Mouse (Mus musculus): Measurements from ENCODE around the gene Gprc5c. TPM values are rescaled to one million over a fixed set of nuclear protein-coding genes. Genes with fewer than 3 reads are reported as not detected.

Gene Gprc5c
- polyA plus RNA-seq, 1 experiment from 2014 or later: 9.7 TPM

- Histone ChIP-seq H3K9me3 (ENCODE audit: control insufficient read depth, low read length) (no peaks in the 10 kb centered on the region), H3K4me2 (ENCODE audit: low read length) (no peak overlapping the region), H3K4me1 (ENCODE audit: control insufficient read depth, insufficient read depth, low read depth, low read length) (no peaks in the 10 kb centered on the region), H3K9ac (ENCODE audit: low read depth, low read length) (no peak overlapping the region), H3K27me3 (replicated peaks; ENCODE audit: control insufficient read depth, insufficient read depth, low read length) (no peaks in the 10 kb centered on the region), H3K4me3 (ENCODE audit: low read length) (no peak overlapping the region), H3K36me3 (ENCODE audit: control insufficient read depth, insufficient read depth, low read length) (no peaks in the 10 kb centered on the region), H3K27ac (ENCODE audit: low read depth, low read length) (no peak overlapping the region)
- WGBS: 94% methylated on average over 4 of the region's 4 CpGs
- no peak for ATAC-seq
These were observed 32.4 kb downstream of the Gprc5c start for GRCm38 (mm10) chr11:114883251-114883789.

GRCm38 (mm10) chr11:114884380-114885100, 33.6 kb downstream of the Gprc5c start:
- H3K9me3 ChIP-seq (ENCODE audit: control insufficient read depth, low read length): no peaks in the 10 kb centered on the region
- WGBS: 69% methylated on average over 4 of the region's 4 CpGs

GRCm38 (mm10) chr11:114889991-114890518, 39.1 kb downstream of the Gprc5c start, which contains the start of gene Cd300a:
TSS of gene Cd300a (plus strand) at chr11:114890041.
- Histone ChIP-seq H3K9ac (ENCODE audit: low read depth, low read length) (no peak within 1 kb of the TSS), H3K9me3 (ENCODE audit: control insufficient read depth, low read length) (no peaks in the 10 kb centered on the region), H3K36me3 (ENCODE audit: control insufficient read depth, insufficient read depth, low read length) (no peaks in the 10 kb centered on the region), H3K27me3 (replicated peaks; ENCODE audit: control insufficient read depth, insufficient read depth, low read length) (no peaks in the 10 kb centered on the region), H3K4me3 (ENCODE audit: low read length) (no peak within 1 kb of the TSS), H3K27ac (ENCODE audit: low read depth, low read length) (no peak within 1 kb of the TSS), H3K4me1 (ENCODE audit: control insufficient read depth, insufficient read depth, low read depth, low read length) (no peaks in the 10 kb centered on the region), H3K4me2 (ENCODE audit: low read length) (no peak within 1 kb of the TSS)
- 45% methylated on average over 18 of the region's 18 CpGs for WGBS
- ATAC-seq: no peak

More at GRCm38 (mm10) chr11:114884380-114885100, 33.6 kb downstream of the Gprc5c start:
- H3K36me3 ChIP-seq (ENCODE audit: control insufficient read depth, insufficient read depth, low read length): no peaks in the 10 kb centered on the region
- H3K27ac ChIP-seq (ENCODE audit: low read depth, low read length): no peak overlapping the region
- H3K27me3 ChIP-seq (replicated peaks; ENCODE audit: control insufficient read depth, insufficient read depth, low read length): no peaks in the 10 kb centered on the region
- H3K4me3 ChIP-seq (ENCODE audit: low read length): no peak overlapping the region
- no peak overlapping the region for H3K4me2 ChIP-seq (ENCODE audit: low read length)
- no peak overlapping the region for H3K9ac ChIP-seq (ENCODE audit: low read depth, low read length)
- no peaks in the 10 kb centered on the region for H3K4me1 ChIP-seq (ENCODE audit: control insufficient read depth, insufficient read depth, low read depth, low read length)
- ATAC-seq: no peak

GRCm38 (mm10) chr11:114890542-114890941, 39.6 kb downstream of the Gprc5c start:
- no peak for ATAC-seq
- no peaks in the 10 kb centered on the region for H3K27me3 ChIP-seq (replicated peaks; ENCODE audit: control insufficient read depth, insufficient read depth, low read length)
- no peak overlapping the region for H3K9ac ChIP-seq (ENCODE audit: low read depth, low read length)
- 48% methylated on average over 5 of the region's 5 CpGs for WGBS
- no peak overlapping the region for H3K4me3 ChIP-seq (ENCODE audit: low read length)
- H3K4me1 ChIP-seq (ENCODE audit: control insufficient read depth, insufficient read depth, low read depth, low read length): no peaks in the 10 kb centered on the region
- H3K27ac ChIP-seq (ENCODE audit: low read depth, low read length): no peak overlapping the region
- no peaks in the 10 kb centered on the region for H3K9me3 ChIP-seq (ENCODE audit: control insufficient read depth, low read length)
- H3K4me2 ChIP-seq (ENCODE audit: low read length): no peak overlapping the region
- H3K36me3 ChIP-seq (ENCODE audit: control insufficient read depth, insufficient read depth, low read length): no peaks in the 10 kb centered on the region

GRCm38 (mm10) chr11:114896085-114896484, 45.1 kb downstream of the Gprc5c start:
- H3K4me1 ChIP-seq (ENCODE audit: control insufficient read depth, insufficient read depth, low read depth, low read length): no peaks in the 10 kb centered on the region
- no peak overlapping the region for H3K4me3 ChIP-seq (ENCODE audit: low read length)
- H3K4me2 ChIP-seq (ENCODE audit: low read length): no peak overlapping the region
- no peak overlapping the region for H3K27ac ChIP-seq (ENCODE audit: low read depth, low read length)
- H3K9me3 ChIP-seq (ENCODE audit: control insufficient read depth, low read length): no peaks in the 10 kb centered on the region
- H3K9ac ChIP-seq (ENCODE audit: low read depth, low read length): no peak overlapping the region
- no peak for ATAC-seq
- H3K36me3 ChIP-seq (ENCODE audit: control insufficient read depth, insufficient read depth, low read length): no peaks in the 10 kb centered on the region
- H3K27me3 ChIP-seq (replicated peaks; ENCODE audit: control insufficient read depth, insufficient read depth, low read length): no peaks in the 10 kb centered on the region
- WGBS: 87% methylated on average over 3 of the region's 3 CpGs

- ATAC-seq: no peak
- Histone ChIP-seq H3K27me3 (replicated peaks; ENCODE audit: control insufficient read depth, insufficient read depth, low read length) (no peaks in the 10 kb centered on the region), H3K9me3 (ENCODE audit: control insufficient read depth, low read length) (no peaks in the 10 kb centered on the region), H3K4me2 (ENCODE audit: low read length) (no peak overlapping the region), H3K4me3 (ENCODE audit: low read length) (no peak overlapping the region), H3K27ac (ENCODE audit: low read depth, low read length) (no peak overlapping the region), H3K36me3 (ENCODE audit: control insufficient read depth, insufficient read depth, low read length) (no peaks in the 10 kb centered on the region), H3K4me1 (ENCODE audit: control insufficient read depth, insufficient read depth, low read depth, low read length) (no peaks in the 10 kb centered on the region), H3K9ac (ENCODE audit: low read depth, low read length) (no peak overlapping the region)
- WGBS: 44% methylated on average over 1 of the region's 1 CpGs
These were observed 47.1 kb downstream of the Gprc5c start for GRCm38 (mm10) chr11:114898026-114898425.

- no peak overlapping the region for H3K27ac ChIP-seq (ENCODE audit: low read depth, low read length)
- no peak overlapping the region for H3K9ac ChIP-seq (ENCODE audit: low read depth, low read length)
- ATAC-seq: no peak
- H3K36me3 ChIP-seq (ENCODE audit: control insufficient read depth, insufficient read depth, low read length): no peaks in the 10 kb centered on the region
- 86% methylated on average over 4 of the region's 4 CpGs for WGBS
- H3K4me1 ChIP-seq (ENCODE audit: control insufficient read depth, insufficient read depth, low read depth, low read length): no peaks in the 10 kb centered on the region
- H3K9me3 ChIP-seq (ENCODE audit: control insufficient read depth, low read length): no peaks in the 10 kb centered on the region
- no peaks in the 10 kb centered on the region for H3K27me3 ChIP-seq (replicated peaks; ENCODE audit: control insufficient read depth, insufficient read depth, low read length)
- no peak overlapping the region for H3K4me3 ChIP-seq (ENCODE audit: low read length)
- H3K4me2 ChIP-seq (ENCODE audit: low read length): no peak overlapping the region
These were observed 52.3 kb downstream of the Gprc5c start for GRCm38 (mm10) chr11:114903224-114903623.

GRCm38 (mm10) chr11:114907567-114907966, 56.6 kb downstream of the Gprc5c start:
- H3K4me3 ChIP-seq (ENCODE audit: low read length): no peak overlapping the region
- H3K27me3 ChIP-seq (replicated peaks; ENCODE audit: control insufficient read depth, insufficient read depth, low read length): no peaks in the 10 kb centered on the region
- H3K9me3 ChIP-seq (ENCODE audit: control insufficient read depth, low read length): no peaks in the 10 kb centered on the region
- no peaks in the 10 kb centered on the region for H3K36me3 ChIP-seq (ENCODE audit: control insufficient read depth, insufficient read depth, low read length)
- H3K4me2 ChIP-seq (ENCODE audit: low read length): no peak overlapping the region
- H3K4me1 ChIP-seq (ENCODE audit: control insufficient read depth, insufficient read depth, low read depth, low read length): no peaks in the 10 kb centered on the region
- 84% methylated on average over 4 of the region's 4 CpGs for WGBS
- no peak overlapping the region for H3K27ac ChIP-seq (ENCODE audit: low read depth, low read length)
- no peak overlapping the region for H3K9ac ChIP-seq (ENCODE audit: low read depth, low read length)
- ATAC-seq: no peak

- no peak for ATAC-seq
- H3K4me2 ChIP-seq (ENCODE audit: low read length): no peak overlapping the region
- no peaks in the 10 kb centered on the region for H3K4me1 ChIP-seq (ENCODE audit: control insufficient read depth, insufficient read depth, low read depth, low read length)
- H3K27me3 ChIP-seq (replicated peaks; ENCODE audit: control insufficient read depth, insufficient read depth, low read length): no peaks in the 10 kb centered on the region
- no peak overlapping the region for H3K27ac ChIP-seq (ENCODE audit: low read depth, low read length)
- no peak overlapping the region for H3K4me3 ChIP-seq (ENCODE audit: low read length)
- H3K9me3 ChIP-seq (ENCODE audit: control insufficient read depth, low read length): no peaks in the 10 kb centered on the region
- no peaks in the 10 kb centered on the region for H3K36me3 ChIP-seq (ENCODE audit: control insufficient read depth, insufficient read depth, low read length)
- H3K9ac ChIP-seq (ENCODE audit: low read depth, low read length): no peak overlapping the region
- 49% methylated on average over 4 of the region's 4 CpGs for WGBS
These were observed 57.1 kb downstream of the Gprc5c start for GRCm38 (mm10) chr11:114908086-114908485.
